Mouse (Mus musculus) brain, embryonic 14.5 days (tissue): ENCODE measurements around the gene Khdc4.

Source experiments
- CTCF ChIP-seq: fragments of 200-500 bp; IDR thresholded peaks from 2 replicates; pipeline ENCODE4 v1.5.1; 2012; ENCODE audit warnings: inconsistent platforms, mild to moderate bottlenecking, moderate library complexity, borderline replicate concordance; ENCODE audit not compliant: insufficient read depth, insufficient read length; ENCODE audit errors: extremely low read depth
- POLR2A ChIP-seq: fragments of 200-500 bp; IDR thresholded peaks from 2 replicates; pipeline ENCODE4 v1.6.1; 2012; ENCODE audit warnings: mild to moderate bottlenecking, inconsistent platforms, borderline replicate concordance; ENCODE audit not compliant: poor library complexity, insufficient read depth, insufficient read length, severe bottlenecking; ENCODE audit errors: extremely low read depth

DNA sequence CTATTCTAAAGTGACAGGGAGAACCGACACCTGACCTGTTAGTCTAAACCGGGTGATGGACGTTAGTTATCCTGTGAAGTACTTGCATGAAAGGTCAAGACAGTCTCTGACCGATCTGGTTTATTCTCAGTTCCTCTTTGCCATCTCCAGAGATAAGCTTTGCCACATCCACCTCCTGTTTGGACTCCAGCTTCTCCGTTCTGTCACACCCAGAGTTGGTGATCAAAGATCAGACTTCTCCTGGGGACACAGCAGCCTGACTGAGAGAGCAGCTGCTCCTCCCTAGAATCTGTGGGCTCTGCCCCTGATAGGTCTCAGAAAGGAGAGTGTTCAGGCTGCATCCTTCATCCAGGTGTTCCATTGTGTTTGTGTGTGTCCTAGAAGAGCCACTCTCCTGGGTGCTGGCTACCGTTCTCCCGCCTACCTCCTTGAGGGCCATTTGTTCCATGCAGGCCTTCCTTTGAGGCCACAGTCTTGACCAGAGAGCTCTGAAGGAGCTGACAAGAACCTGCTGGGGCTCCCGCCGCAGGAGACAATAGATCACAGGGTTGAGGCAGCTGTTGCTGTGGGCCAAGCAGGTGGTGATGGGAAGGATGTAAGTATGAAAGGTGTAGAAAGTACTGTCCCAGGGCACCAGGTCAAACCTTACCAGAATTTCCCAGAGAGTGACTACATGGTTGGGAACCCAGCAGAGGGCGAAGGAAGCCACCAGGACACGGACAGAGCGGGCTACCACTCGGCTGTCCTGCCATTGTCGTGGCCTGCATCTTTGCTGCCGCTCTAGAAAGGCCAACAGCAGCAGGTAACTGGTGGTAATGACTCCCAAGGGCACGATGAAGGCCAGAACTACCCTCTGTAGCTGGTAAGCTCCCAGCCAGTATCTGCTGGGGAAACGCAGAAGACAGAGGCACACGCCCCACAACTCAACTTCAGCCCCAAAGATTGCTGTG is 33.7 kb upstream of the Khdc4 start:
- TF ChIP-seq CTCF (no peak), POLR2A (no peak)
